Mouse (Mus musculus) forebrain, embryonic 14.5 days (tissue): ENCODE measurements around the gene Tmem243. TPM values are rescaled to one million over a fixed set of nuclear protein-coding genes. Genes with fewer than 3 reads are reported as not detected.
A peak's percentile ranks its signal among the peaks of the same experiment; 100 is the strongest.

ENCODE experiments used
- ATAC-seq: fragments of 200-750 bp; cut with Nextera tagmentation; 2 replicates; pipeline ENCODE4 v1.8.0; 2017; ENCODE audit warnings: mild to moderate bottlenecking, moderate library complexity
- DNase-seq: peaks from one replicate; pipeline ENCODE4 v3.0.0-alpha.2; 2015; ENCODE audit warnings: low spot score
- H3K27ac ChIP-seq: fragments of 300-500 bp; sonication (generic); 2 replicates; pipeline ENCODE4 v1.5.1; 2014; ENCODE audit warnings: low read depth, mild to moderate bottlenecking, control low read depth, low read length, moderate library complexity
- H3K27me3 ChIP-seq: fragments of 300-500 bp; sonication (generic); replicated peaks from 2 replicates; pipeline ENCODE4 v1.6.1; 2014; ENCODE audit warnings: low read length, control low read depth, mixed read lengths; ENCODE audit not compliant: control insufficient read depth, insufficient read depth
- H3K36me3 ChIP-seq: fragments of 300-500 bp; sonication (generic); 2 replicates; pipeline ENCODE4 v1.6.1; 2014; ENCODE audit warnings: low read length, control low read depth; ENCODE audit not compliant: control insufficient read depth, insufficient read depth
- H3K4me1 ChIP-seq: fragments of 300-500 bp; sonication (generic); 2 replicates; pipeline ENCODE4 v1.6.1; 2014; ENCODE audit warnings: antibody characterized with exemption, low read length, control low read depth; ENCODE audit not compliant: control insufficient read depth, insufficient read depth
- H3K4me2 ChIP-seq: fragments of 300-500 bp; sonication (generic); 2 replicates; pipeline ENCODE4 v1.6.1; 2014; ENCODE audit warnings: mild to moderate bottlenecking, control low read depth, low read length
- H3K4me3 ChIP-seq: fragments of 300-500 bp; sonication (generic); 2 replicates; pipeline ENCODE4 v1.5.1; 2014; ENCODE audit warnings: low read depth, low read length, control low read depth
- H3K9ac ChIP-seq: fragments of 300-500 bp; sonication (generic); 2 replicates; pipeline ENCODE4 v1.6.1; 2014; ENCODE audit warnings: mild to moderate bottlenecking, low read length, control low read depth, moderate library complexity
- H3K9me3 ChIP-seq: fragments of 300-500 bp; sonication (generic); replicated peaks from 2 replicates; pipeline ENCODE4 v1.6.1; 2016; ENCODE audit warnings: low read length, control low read depth, mixed read lengths; ENCODE audit not compliant: control insufficient read depth
- WGBS: fragments of 180-500 bp; shearing (Covaris S2); extraction: QIAGEN DNeasy Blood & Tissue Kit; methylation state at CpG from one replicate; pipeline ENCODE4 v1.1.7; 2014; 5-methylcytosine and 5-hydroxymethylcytosine counted together
- polyA plus RNA-seq: library from polyadenylated mRNA; unstranded; fragments of >200 nt; fragmentation: Nextera tagmentation; extraction: Ambion mirVana; gene quantifications from 2 replicates; pipeline ENCODE4 v1.2.1, GENCODE M21; 2014

Gene Tmem243
- polyA plus RNA-seq, 1 experiment from 2014 or later: 14.2 TPM

DNA sequence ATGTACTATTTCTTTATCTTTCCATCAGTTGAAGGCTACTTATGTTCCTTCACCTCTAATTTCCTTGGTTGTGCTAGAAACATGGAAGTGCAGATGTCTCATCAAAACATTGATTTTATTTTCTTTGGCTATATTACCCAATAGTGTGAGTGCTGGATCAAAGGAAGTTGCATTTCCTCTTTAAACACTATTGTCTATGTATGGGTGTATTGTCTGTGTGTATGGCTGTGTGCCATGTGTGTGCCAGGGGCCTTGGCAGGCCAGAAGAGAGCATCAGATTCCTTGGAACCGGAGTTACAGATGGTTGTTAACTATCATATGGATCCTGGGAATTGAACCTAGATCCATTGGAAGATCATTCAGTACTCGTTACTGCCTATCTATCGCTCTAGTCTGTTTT is 29.1 kb upstream of the Tmem243 start:
- no peaks in the 10 kb centered on the region for H3K4me1 ChIP-seq
- H3K36me3 ChIP-seq: no peaks in the 10 kb centered on the region
- no peak overlapping the region for H3K9ac ChIP-seq
- WGBS: 86% methylated on average over 3 of the region's 3 CpGs
- H3K4me3 ChIP-seq: no peak overlapping the region
- H3K4me2 ChIP-seq: no peak overlapping the region
- no peaks in the 10 kb centered on the region for H3K27me3 ChIP-seq
- no peaks in the 10 kb centered on the region for H3K9me3 ChIP-seq
- no peak overlapping the region for H3K27ac ChIP-seq
- DNase-seq (no peak), ATAC-seq (no peak)

DNA sequence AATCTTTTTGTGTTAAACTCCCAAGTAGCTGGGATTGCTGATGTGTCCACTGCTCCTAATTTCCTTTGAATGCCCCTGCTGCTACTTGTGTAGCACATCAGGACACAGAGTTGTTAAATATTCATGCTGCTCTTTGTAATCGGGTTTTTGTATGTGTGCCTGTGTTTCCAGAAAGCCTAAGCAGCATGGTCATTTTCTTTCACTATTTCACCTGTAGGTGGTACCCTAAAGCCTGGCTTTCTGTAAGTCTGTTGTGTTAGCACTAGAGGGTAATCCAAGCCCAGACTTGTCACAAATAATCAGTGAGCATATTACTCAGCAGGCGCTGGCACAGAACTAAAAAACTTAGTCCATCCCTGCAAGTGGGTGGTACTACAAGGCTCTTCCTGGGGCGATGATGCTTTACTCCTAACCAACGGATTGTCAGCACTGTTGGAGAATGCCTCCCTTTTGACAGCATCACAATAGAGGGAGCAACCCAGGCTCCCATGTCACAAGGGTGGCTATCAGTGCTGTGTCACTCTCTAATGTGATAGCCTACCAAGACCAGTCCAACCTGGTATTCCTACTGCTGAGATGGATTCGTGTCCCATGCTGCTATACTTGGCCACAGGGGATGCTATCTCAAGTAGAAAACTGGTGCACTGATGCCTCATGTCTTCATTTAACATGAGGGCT is 27.2 kb upstream of the Tmem243 start:
- H3K4me2 ChIP-seq: no peak overlapping the region
- no peaks in the 10 kb centered on the region for H3K27me3 ChIP-seq
- DNase-seq (peak; percentile 57), ATAC-seq (peak; percentile 51)
- 36% methylated on average over 5 of the region's 5 CpGs for WGBS
- H3K36me3 ChIP-seq: no peaks in the 10 kb centered on the region
- no peak overlapping the region for H3K4me3 ChIP-seq
- H3K9me3 ChIP-seq: no peaks in the 10 kb centered on the region
- H3K27ac ChIP-seq: no peak overlapping the region
- H3K4me1 ChIP-seq: no peaks in the 10 kb centered on the region
- no peak overlapping the region for H3K9ac ChIP-seq

DNA sequence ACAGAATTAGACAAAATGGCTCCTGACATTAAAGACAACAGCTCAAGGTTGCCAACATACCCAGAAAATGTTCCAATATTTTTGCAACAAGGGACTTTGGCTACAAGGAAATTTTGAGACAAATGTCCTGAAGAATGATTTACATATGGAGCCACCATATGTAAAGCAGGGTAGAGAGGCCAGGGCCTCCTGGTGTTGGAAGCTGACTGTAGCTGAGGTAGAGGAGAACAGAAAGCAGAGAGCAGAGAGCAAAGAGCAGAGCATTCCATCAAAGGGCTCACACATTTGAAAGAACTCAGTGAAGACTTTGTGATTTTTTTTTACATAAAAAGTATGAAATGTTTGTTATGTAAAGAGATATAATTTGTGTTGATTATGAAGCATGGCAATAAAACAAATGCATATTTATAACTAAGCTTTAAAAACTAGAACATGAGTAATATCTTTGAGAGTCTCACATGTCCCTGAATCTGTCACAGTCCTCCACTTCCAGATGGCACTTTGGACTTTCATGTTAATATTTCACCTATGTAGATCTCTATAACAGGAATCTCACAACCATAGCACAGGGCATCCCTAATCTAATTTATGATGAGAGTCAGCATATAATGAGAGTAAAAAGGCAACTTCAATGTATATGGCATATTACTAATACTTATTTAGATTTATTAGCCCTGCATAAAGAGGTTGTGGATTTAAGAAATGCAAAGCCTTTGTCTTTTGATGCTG is 20.5 kb upstream of the Tmem243 start:
- peaks cover 2% of the 10 kb centered on the region; the same call in 1 of the 2 replicates for H3K9me3 ChIP-seq
- no peaks in the 10 kb centered on the region for H3K36me3 ChIP-seq
- no peaks in the 10 kb centered on the region for H3K4me1 ChIP-seq
- H3K27ac ChIP-seq: no peak overlapping the region
- H3K9ac ChIP-seq: no peak overlapping the region
- no peak overlapping the region for H3K4me3 ChIP-seq
- DNase-seq (no peak), ATAC-seq (no peak)
- H3K4me2 ChIP-seq: no peak overlapping the region
- no peaks in the 10 kb centered on the region for H3K27me3 ChIP-seq

- WGBS: 82% methylated on average over 3 of the region's 3 CpGs
- Histone ChIP-seq H3K4me2 (no peak overlapping the region), H3K4me3 (no peak overlapping the region), H3K4me1 (no peaks in the 10 kb centered on the region), H3K36me3 (no peaks in the 10 kb centered on the region), H3K9me3 (no peaks in the 10 kb centered on the region), H3K27ac (no peak overlapping the region), H3K9ac (no peak overlapping the region), H3K27me3 (no peaks in the 10 kb centered on the region)
- DNase-seq: no peak
- no peak for ATAC-seq
Observed at GRCm38 (mm10) chr5:9086924-9087719, 13.3 kb upstream of the Tmem243 start.

DNA sequence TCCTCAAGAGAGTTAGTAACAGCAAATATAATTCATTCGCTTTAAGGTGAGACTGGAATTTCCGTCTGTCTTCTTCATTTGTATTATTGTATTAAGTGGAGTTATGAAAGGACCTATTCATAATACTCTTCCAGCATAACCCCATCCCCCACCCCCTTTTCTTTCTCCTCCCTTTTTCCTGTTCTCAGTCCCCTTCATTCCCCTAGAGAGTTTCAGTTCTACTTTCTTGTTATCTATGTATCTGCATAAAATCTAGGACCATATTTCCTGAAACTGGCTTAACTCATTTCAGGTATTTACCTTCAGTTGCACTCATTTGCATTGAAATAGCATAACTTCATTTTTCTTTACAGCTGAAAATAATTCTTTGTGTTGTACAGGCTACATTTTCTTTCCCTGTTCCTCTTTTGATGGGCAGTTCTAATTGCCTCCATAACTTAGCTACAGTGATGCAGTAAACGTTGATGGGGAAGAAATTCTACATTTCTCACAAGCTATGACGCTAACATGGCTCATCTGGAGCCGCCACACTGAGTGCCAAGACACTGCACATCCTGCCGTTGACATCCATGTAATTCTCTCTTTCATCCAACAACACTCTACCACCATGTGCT is 9.9 kb upstream of the Tmem243 start:
- no peak overlapping the region for H3K27ac ChIP-seq
- H3K4me2 ChIP-seq: no peak overlapping the region
- H3K4me1 ChIP-seq: no peaks in the 10 kb centered on the region
- no peak overlapping the region for H3K9ac ChIP-seq
- H3K27me3 ChIP-seq: no peaks in the 10 kb centered on the region
- no peak for ATAC-seq
- H3K9me3 ChIP-seq: no peaks in the 10 kb centered on the region
- 86% methylated on average over 6 of the region's 6 CpGs for WGBS
- DNase-seq: no peak
- H3K4me3 ChIP-seq: no peak overlapping the region
- H3K36me3 ChIP-seq: no peaks in the 10 kb centered on the region

DNA sequence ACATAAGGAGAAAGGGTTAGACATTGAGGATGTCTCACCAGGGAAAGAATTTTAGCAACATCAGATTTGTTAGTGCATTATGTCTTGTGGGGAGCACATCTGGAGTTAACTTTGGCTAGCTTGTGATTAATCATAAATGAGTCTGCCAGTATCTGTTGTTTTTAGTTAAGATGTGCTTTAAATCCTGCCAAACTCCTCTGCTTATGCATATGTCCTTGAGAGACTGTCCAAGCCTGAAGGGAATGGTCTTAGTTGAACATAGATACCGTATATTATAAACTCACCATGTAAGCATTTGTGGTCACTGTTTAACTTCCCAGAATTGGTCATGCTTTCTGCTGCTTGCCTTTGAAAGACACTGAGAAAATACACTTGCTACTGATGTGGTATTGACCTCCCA is 7.8 kb upstream of the Tmem243 start:
- ATAC-seq (no peak), DNase-seq (no peak)
- H3K4me1 ChIP-seq: no peaks in the 10 kb centered on the region
- no peak overlapping the region for H3K4me3 ChIP-seq
- peaks cover 3% of the 10 kb centered on the region; the same call in 1 of the 2 replicates for H3K9me3 ChIP-seq
- H3K4me2 ChIP-seq: no peak overlapping the region
- no peak overlapping the region for H3K27ac ChIP-seq
- no peak overlapping the region for H3K9ac ChIP-seq
- WGBS: 97% methylated on average over 1 of the region's 1 CpGs
- H3K27me3 ChIP-seq: no peaks in the 10 kb centered on the region
- H3K36me3 ChIP-seq: no peaks in the 10 kb centered on the region

- no peak for DNase-seq
- no peak overlapping the region for H3K4me3 ChIP-seq
- no peak overlapping the region for H3K9ac ChIP-seq
- peaks cover 3% of the 10 kb centered on the region; the same call in 1 of the 2 replicates for H3K9me3 ChIP-seq
- ATAC-seq: no peak
- H3K4me1 ChIP-seq: no peaks in the 10 kb centered on the region
- 91% methylated on average over 4 of the region's 4 CpGs for WGBS
- H3K4me2 ChIP-seq: no peak overlapping the region
- no peaks in the 10 kb centered on the region for H3K36me3 ChIP-seq
- no peaks in the 10 kb centered on the region for H3K27me3 ChIP-seq
- no peak overlapping the region for H3K27ac ChIP-seq
Observed at GRCm38 (mm10) chr5:9093490-9093889, 7.0 kb upstream of the Tmem243 start.

DNA sequence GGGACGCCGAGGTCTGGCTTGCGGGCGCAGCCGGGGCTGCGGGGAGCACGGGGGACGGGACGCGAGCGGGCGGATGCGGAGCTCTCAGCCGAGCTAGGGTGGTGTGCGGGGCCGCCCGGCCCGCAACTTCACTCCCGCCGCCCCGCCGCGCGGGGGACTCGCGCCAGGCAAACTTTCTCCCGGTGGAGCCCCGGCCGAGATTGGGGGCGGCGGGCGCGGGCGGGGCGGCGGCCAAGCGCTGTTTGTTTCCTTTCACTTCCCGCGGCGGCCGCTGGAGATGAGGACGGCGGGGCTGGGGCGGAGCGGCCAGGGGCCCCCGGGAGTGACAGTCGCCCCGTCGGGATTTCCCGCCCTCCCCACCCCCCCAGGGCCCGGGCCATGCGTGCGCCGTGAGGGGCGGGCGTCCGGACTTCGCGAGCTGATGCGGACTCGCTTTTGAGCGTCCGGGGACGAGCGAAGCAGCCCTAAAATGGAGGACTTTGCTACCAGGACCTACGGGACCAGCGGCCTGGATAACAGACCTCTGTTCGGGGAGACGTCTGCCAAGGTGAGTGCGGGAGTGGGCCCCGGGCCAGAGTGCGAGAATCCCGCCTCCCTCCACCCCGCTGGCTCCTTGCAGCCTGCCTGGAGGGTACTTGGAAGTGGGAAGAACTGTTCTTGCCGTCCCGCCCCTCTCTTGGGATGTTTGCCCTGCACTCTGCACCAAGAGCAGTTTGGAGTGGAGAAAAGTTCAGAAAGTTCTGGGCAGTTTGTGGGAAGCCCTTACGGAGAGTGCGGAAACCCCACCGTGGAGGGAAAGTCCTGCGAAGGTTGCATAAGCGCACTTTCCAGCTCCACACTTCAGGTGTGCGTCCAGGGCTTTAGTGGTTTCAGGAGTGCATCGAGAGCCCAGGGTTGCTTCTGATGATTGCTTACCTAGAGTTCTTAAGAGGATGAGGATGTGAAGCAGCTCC is 657 bp downstream of the Tmem243 start:
- peak; percentile 87 for ATAC-seq
- H3K4me2 ChIP-seq: peak overlapping the region; percentile 84
- peak overlapping the region; percentile 75 for H3K9ac ChIP-seq
- peaks cover 10% of the 10 kb centered on the region for H3K4me1 ChIP-seq
- peak overlapping the region; percentile 81 for H3K4me3 ChIP-seq
- WGBS: under 1% methylated on average over 57 of the region's 83 CpGs
- H3K9me3 ChIP-seq: peaks cover 3% of the 10 kb centered on the region; the same call in 1 of the 2 replicates
- H3K27ac ChIP-seq: peak overlapping the region; percentile 33; the same call in 1 of the 2 replicates
- H3K36me3 ChIP-seq: no peaks in the 10 kb centered on the region
- H3K27me3 ChIP-seq: no peaks in the 10 kb centered on the region
- DNase-seq: peak; percentile 37
